Mouse (Mus musculus): Measurements from ENCODE around the gene Add2.

- TF ChIP-seq CTCF (IDR thresholded peaks at IDR 0.05; ENCODE audit: low read depth) (peak; percentile 84), EP300 (IDR thresholded peaks at IDR 0.05; ENCODE audit: low read depth) (no peak)
These were observed 18.5 kb upstream of the Add2 start for GRCm38 (mm10) chr6:86009980-86010379.

All from liver, postnatal 0 days (tissue).